Mouse (Mus musculus) lung, postnatal 10 days (tissue): ENCODE results near the gene Zfp78.

Source experiments
- DNase-seq: peaks from one replicate; pipeline ENCODE4 v3.0.0; 2021

The Zfp78 gene

DNA sequence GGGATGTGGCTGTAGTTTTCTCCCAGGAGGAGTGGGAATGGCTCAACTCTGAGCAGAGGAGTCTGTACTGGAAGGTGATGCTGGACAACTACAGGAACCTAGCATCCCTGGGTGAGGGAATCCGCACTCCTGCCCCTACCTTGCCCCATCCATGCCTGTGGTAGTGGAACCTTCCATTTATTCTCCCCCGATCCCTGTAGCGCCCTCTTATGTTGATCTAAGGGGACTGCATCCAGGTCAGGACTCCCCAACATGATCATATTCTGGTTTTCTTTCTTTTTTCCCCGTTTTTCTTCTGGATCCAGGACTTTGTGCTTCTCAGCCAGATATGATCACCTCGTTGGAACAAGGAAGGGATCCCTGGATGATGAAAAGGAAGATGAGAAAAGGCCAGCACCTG, 26.4 kb downstream of the Zfp78 start:
- no peak for DNase-seq

DNA sequence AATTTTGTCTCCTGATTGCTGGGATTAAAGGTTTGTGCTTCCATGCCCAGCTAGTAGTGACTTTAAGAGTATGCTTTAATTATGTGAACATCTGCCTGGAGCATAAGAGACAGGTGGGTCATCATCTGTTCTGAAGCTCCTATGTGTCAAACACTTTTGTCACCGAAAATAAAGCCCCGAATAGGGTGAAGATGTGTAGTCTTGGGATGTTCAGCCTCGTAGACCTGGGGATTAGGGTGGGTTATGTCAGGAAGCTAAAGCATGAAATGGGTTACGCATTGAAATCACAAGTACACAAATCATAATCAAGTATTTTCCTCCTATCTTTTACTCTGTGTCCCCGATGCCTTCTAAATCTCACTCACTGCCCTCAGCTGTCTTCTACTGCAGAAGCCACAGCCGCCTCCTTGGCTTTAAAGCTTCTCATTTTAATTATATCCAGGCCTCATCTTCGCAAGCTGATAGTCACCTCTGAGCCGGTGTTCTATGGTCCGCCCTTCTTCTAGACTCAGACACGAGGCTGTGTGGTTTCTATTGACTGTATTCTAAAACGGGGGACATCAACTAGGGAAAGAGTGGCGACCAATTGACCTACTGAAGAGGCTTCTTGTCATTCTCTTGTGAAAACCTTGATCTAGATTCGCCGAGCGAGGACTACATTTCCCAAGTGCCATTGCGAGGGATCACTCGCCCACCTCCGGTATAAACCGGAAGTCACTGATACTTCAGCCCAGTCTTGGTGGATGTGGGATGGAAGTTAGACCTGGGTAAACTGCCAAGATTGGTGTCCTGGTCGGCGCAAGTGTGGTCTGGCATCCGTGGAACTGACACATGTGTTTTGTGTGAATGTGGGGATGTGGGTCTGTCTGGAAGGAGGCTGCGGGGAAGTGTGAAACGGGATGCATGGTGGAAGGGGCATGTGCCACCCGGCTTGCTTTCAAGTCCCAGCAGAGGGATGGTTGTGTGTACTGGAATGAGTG, 35.2 kb downstream of the Zfp78 start, which contains the start of gene Smim17:
Gene Smim17 (plus strand): TSS at position 720 of the 980 bp plus-strand sequence.
- peak; percentile 45 for DNase-seq

DNA sequence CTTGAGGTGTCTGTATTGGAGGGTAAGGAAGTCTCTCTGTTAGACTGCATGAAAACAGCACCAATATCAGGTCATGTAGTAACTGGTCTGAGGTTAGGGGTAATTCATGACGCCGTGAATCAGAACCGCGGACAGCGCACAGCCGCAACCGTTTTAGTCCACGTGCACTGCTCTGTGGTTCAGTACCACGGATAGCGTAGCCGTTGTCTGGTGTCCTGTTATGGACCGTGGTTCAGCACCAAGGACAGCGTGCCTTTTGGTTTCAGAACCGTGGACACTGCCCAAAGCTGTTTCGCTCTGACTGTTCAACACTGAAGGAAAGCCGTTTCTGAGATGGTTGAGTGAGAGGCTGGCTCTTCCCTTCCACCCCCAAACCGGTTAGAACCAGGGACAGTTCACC, 47.0 kb downstream of the Zfp78 start, which contains the start of gene Gm20715:
Gene Gm20715 (plus strand): TSS at position 235 of the 400 bp plus-strand sequence.
- DNase-seq: peak; percentile 97

DNA sequence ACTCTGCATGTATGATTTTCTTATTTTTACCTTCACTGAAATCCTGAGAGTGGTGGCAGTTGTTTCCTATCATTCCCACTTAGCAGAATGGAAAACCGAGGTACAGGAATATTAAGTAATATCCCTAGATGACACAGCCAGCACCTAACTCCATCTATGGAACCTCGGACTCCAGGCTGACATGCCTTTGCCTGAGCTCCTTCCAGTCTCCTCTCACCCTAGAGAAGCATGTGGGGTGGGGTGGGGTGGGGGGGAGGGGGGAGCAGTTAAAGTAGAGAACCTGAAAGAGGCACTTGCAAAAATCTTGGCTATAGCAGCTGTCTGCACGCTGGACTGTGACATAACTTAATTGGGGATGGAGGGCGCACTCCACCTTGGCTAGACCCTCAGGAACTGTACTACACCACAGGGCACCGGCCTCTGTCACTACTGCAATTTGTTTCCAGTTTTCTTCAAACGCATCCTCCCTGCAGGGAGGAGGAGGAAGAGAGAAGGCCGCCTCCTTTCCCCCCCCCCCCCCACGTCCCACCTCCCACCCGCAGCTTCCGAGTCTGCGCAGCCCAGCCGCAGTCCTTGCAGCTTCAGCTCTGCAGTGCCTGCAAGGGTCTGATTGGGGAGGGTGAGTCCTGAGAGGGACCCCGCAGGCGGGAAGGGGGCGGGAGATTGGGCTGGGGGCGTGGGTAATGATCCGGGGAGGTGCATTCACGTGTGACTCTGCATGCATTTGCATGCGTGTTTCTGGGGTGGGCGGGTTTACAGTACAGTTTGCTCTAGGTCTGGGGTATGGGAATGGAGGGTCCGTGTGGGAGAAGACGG, 51.8 kb downstream of the Zfp78 start:
- no peak for DNase-seq

DNA sequence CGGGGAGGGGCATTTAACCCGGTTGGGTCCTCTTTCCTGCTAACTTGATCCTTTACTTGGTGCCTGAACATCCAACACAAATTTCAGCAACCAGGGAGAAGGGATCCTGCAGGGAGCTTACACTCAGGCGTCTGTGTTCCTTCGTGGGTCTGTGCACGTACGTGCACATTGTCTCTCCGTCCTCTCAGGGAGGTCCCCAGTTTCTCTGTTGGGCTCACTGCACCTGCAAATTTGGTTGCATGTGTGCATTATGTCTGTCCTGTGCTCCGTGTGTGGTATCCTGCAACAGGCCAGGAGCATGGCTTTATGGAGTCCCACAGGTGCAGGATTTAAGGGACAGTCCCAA, 52.3 kb downstream of the Zfp78 start:
- no peak for DNase-seq

DNA sequence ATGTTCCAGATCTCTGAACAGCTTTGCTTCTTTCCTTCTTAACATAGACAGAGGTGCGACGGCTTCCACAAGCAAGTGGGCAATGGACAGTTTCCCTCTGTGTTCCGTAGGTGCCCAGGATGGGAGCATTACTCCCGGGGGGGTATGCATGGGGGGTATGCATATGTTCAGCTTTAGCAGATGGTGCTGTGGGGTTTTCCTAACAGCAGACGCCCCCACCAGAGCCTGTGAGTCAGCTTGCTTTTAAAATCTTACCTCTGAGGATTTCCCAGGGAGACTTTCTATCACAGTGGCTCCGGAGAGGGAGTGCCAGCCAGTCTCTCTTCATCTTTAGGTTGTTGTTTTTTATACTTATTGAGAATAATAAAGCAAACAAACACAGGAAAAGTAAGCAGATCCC, 56.8 kb downstream of the Zfp78 start:
- no peak for DNase-seq

DNA sequence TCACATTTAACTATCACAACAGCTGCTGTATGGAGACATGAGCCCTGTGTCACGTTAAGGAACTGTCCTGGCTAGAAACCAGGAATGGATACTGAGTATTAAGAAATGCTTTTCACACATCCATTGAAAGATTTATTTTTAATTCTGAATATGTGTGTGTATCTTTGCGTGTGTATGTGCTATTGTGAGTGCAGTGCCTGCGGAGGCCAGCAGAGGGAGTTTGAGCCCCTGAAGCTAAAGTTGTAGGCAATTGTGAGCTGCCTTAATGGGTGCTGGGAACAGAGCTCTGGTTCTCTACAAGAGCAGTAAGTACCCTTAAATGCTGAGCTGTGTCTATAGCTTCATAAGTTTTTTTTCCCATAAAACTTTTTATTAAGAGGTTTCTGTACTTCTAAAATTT, 66.3 kb downstream of the Zfp78 start:
- DNase-seq: no peak

DNA sequence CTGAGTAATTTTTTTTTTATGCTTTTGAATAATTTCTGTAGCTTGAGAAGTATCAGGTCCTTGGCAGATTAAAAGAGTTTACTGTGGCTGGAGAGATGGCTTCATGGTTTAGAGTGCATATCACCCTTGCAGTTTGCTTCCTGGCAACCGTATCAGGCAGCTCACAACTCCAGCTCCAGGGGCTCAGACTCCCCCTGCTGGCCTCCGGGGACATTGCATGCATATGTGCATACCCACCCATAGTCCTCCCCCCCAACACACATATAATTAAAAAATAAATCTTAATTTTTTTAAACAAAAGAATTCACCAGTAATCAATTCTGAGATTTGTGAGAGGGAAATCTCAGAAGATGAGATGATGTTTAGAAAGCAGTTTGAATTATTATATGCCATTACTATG, 67.3 kb downstream of the Zfp78 start:
- peak; percentile 22 for DNase-seq
